Mouse (Mus musculus): ENCODE data around the gene Angptl3.

Gene Angptl3

DNA sequence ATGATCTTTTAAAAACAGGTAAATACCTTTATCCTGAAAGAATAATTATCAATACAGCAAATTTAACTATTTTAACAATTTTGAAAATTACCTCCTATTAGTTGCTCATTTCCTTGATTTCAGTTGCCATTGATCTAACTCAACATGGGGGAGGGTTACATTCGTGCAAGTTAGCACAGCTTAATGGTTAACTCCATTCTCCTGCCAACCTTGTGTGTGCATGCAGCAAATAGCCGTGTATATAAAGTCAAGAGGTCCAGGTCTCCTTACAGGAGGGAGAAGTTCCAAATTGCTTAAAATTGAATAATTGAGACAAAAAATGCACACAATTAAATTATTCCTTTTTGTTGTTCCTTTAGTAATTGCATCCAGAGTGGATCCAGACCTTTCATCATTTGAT lies at the start of gene Angptl3:
TSS of gene Angptl3 (plus strand) at position 269 of the 400 bp plus-strand sequence.
- no peak for DNase-seq (ENCODE audit: low spot score in 2 of 2)

DNA sequence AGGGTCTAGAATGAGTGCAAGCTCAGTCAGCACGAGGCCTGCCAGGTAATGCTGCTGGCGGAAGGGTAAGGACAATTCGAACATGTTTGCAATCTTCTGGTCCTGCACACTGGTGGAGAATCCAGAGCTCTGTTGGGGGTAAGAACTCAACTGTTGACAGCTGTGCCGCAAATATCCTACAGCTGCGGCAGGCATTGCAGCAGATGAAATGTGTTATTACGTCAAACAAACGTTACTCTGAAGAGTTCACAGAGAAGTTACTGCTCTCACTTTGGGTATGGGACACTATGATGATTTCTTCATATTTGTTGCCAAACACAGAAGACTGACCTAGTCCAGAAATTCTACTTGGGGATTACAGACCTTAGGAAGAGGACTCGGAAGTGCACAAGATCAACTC lies 46.1 kb upstream of the Angptl3 start:
- no peak for DNase-seq (ENCODE audit: low spot score in 2 of 2)

DNA sequence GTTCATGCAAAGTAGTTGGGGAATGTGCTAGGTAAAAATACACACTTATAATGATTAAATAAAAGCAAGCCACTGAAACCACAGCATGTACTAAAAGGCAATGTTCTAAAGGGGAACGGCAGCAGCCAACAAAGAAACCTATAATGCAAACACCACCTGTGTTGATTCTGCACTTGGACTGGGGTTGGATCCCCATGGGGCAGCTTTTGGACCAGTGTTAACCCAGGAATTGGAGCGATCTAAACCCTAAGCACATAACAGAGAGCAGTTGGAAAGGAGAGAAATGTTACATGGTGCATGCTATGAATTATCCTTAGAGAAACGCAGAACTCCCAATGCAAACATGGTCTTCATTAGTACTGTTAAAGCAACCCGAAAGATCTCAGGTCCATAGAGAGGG lies 37.3 kb upstream of the Angptl3 start:
- no peak for DNase-seq (ENCODE audit: low spot score in 2 of 2)

DNA sequence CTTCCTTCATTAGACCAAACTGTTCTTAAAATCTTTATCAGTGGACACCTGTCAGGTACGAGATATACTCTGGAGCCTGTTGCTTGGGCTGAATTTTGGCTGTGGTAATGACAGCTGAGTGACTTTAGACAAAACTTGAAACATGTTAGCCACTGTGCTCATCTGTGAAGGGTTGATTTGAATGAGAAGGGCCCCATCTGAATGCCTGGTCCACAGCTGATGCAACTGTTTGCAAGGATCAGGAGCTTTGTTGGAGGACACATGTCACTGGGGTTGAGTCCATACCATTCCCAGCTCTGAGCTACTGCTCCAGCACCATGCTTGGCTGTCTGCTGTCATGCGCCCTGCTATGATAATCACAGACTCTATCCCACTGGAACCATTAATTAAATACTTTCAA lies 25.2 kb upstream of the Angptl3 start:
- no peak for DNase-seq (ENCODE audit: low spot score in 2 of 2)

DNA sequence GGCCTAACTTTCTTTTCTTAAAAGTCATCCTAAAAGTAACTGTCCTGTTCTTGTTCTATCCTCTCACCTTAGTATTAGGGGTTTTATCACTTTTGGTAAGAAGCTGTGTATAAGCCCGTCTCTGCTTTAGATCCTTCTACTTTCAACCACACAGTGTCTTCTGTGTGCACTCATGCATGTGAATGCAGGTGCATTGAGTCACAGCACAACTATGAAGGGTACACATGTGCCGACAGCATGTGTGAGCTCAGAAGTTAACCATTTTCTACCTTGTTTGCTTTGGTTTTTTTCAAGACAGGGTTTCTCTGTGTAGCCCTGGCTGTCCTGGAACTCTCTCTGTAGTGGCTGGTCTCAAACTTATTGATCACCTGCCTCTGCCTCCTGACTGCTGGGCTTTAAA lies 24.4 kb upstream of the Angptl3 start:
- DNase-seq (ENCODE audit: low spot score in 2 of 2), result no peak

DNA sequence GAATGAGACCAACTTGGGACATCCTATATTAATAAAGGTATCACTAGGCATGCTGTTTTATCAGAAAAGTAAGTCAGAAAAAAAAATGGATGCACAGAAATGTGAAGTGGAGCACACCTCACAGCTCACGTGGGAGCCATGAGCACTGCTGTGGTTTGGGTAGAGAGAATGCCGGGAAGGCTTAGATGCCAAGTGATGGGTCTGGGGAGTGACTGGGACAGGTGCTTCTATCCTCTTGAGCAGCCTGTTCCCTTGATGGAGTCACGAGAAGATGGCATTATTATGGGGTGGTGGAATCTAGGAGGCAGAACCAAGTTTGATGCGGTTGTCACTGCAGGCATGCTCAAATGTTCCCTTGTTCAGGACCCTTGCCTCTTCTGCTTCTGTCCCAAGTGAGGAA lies 19.7 kb upstream of the Angptl3 start:
- DNase-seq (ENCODE audit: low spot score in 2 of 2), result no peak

DNA sequence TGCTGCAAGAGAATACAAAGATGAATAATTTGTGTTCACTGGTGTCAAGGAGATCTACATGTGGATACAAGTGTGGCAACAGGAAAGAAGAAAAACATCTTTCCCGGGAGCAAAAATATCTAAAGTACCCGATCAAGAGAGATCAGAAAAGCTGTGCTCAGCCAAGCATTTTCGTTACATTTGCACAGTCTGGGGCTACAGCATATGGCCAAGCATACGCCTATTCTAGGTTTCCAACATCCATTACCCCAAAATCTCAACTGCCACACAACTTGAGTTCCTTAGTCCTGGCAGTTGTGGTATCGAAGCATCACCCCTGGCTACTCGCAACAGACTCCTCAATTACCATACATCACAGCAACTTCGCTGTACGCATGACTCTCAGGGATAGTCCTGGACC lies 8.5 kb upstream of the Angptl3 start:
- DNase-seq (ENCODE audit: low spot score in 2 of 2), result no peak

DNA sequence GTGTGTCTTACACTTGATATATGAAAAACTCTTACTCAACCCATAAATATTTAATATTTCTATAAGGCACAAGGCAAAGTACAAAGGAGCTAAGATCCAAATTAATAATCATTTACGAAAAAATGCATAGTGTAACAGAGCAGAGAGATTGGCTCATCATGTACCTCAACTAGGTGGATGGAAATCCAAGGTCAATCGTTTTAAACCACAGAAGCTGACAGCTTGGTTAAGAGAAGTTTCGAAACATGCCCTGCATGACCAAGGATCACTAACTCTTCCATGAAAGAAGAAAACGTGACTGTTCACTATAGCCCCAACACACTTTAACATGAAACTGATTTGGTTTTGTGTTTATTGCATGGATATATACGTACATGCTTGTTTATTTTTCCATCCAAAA lies 2.4 kb upstream of the Angptl3 start:
- no peak for DNase-seq (ENCODE audit: low spot score in 2 of 2)

DNA sequence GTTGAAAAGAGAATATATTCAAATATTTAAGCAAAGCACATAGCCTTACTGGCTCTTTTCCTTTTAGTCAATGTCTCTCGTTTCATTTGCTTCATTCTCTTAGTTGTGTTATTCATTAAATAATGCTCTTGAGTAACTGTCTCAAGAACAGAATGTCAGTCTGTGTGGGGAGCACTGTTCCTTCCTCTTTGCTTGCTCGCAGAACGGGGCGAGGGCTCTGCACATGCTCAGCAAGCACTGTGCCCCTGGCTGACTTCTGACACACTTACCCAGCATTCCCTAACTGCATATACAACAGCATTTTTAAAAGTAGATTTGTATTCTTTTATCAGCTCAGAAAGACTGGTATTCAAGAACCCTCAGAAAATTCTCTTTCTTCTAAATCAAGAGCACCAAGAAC lies 2.2 kb downstream of the Angptl3 start:
- no peak for DNase-seq (ENCODE audit: low spot score in 2 of 2)

DNA sequence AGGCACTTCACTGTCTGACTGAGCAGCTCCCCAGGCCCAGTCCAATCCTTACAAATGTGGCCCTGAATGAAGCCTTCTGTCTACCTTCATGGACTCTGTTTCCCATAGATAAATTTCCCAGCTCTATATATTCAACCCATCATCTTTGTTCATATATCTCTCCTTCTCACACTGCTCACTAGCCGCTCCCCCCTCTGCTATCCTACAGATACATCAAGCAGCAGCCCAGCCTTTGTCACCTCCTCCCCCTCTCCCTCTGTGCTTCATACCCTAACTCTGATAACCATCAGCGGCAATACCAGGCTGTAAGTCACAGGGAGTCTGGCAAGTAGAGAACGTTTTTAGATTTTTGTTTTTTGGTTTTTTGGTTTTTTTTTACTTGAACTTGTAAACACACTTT lies 14.1 kb downstream of the Angptl3 start:
- no peak for DNase-seq (ENCODE audit: low spot score in 2 of 2)

DNA sequence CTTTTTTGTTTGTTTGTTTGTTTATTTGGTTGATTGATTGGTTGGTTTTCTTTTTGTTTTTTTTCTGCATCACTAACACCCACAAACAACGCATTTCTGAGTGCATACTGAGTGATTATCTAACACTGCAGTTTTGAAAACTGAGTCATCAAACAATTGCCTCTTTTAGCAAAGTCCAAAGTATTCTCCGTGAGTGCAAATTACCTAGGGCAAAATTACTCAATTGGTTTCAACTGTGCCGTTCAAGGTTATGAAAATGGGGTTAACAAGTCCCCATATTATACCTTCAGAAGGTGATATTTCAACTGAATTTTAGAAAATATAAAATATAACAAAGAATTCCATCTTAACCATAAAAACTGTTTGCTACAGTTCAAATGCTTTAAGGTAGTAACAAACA lies 15.7 kb downstream of the Angptl3 start:
- DNase-seq (ENCODE audit: low spot score in 2 of 2), result no peak

DNA sequence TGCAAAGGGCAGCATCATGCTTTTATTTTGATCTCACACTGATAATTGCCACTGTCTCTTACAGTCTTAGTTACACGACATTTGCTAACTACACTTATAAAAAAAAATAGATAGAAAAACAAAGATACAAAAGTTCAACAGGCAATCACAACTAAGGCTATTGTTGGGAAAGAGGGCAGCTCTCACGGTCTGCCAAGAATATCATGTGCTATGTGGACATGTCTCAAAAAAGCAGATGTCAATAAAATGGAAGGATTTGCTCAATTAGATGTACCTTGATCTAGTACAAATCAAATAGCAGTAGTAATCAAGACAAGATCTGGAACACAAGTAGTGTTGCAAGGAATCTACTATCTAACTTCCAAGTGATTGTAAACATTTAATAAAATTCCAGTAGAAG lies 17.8 kb downstream of the Angptl3 start:
- DNase-seq (ENCODE audit: low spot score in 2 of 2), result no peak

DNA sequence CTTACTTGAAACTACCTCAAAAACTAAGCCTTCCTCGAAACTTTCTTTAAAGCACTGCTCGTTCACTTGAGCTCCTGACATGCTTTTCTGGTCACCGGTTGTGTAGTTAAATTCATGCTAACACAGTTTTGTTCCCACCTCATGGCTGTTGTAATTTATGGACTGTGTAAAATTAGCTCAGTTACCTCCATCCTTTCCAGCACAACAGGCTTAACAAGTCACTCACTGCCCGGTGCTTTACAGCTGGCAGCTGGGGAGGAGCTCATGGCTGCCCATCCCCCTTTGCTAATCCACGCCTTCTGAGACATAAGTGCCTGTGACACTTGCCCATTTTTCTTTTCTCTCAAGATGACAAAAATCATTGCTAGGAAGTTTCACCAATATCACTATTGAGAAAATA lies 33.8 kb downstream of the Angptl3 start:
- no peak for DNase-seq (ENCODE audit: low spot score in 2 of 2)

DNA sequence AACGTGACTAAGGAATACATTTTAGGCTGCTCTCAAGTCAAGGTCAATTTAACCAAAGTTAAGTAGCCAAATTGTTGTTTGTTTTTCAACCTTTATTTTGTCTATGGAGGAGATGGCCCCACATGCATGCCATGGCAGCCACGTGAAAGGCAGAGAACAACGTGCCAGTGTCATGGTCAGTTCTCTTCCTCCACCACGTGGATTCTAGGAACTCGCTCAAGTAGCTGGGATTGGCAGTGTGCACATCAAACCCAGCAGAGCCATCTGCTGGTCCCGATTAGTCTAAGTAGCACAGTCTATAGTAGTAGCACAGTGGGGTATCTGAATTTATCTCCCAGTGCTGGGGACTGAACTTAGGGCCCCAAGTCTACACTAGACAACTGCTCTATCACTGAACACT lies 38.1 kb downstream of the Angptl3 start:
- no peak for DNase-seq (ENCODE audit: low spot score in 2 of 2)

DNA sequence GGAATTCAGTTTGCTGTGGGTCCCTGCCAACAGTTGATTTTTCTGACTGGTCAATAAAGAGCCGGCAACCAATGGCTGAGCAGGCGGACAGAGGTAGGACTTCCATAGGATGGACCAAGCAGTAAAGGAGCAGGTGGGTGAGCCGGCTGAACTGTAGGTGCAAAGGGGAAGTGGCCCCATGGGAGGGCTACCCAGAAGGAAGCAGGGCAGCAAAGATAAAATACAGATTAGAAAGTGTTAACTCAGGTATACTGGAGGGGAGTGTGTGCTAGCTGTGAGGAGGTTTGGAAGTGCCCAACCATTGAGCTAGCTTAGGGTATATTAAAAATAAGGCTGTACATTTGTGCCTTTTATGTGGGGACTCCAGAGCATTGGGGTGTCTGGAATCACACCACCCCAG lies 47.3 kb downstream of the Angptl3 start:
- DNase-seq (ENCODE audit: low spot score in 2 of 2), result no peak

DNA sequence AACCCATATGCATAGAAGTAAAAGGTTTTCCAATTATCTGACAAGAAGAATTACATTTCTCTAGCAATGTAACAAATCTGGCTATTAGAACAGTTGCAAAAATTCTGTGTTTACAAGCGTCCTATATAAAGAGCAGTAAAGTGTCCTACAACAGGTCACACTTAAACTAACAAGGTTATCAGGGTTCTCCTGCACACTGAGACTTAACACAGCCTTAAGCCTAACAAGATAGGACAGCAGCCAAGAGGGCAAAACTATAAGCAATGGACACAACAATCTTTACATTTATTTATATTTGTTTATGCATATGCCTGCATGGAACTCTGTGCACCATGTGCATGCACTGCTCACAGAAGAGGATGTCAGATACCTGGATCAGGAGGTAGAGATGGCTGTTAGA lies 50.4 kb downstream of the Angptl3 start:
- no peak for DNase-seq (ENCODE audit: low spot score in 2 of 2)

DNA sequence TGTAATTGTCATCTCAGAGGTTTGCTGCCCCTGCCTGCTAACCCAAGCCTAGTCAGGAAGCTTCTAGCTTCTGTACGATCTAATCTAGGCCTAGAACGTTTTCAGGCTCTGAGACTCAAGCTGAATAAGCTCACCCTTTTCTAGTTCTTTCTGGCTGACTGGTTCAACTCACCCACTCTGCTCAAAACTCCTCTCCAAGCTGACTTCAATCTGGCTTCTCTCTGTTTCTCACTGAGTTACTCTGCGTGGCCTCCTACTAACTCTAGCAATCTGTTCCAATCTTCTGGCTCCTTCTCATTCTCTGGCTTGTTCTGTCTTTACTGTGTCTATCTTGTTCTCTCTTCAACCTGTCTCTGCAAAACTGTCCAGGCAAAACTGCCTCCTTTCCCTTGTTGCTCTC lies 53.1 kb downstream of the Angptl3 start:
- no peak for DNase-seq (ENCODE audit: low spot score in 2 of 2)

DNA sequence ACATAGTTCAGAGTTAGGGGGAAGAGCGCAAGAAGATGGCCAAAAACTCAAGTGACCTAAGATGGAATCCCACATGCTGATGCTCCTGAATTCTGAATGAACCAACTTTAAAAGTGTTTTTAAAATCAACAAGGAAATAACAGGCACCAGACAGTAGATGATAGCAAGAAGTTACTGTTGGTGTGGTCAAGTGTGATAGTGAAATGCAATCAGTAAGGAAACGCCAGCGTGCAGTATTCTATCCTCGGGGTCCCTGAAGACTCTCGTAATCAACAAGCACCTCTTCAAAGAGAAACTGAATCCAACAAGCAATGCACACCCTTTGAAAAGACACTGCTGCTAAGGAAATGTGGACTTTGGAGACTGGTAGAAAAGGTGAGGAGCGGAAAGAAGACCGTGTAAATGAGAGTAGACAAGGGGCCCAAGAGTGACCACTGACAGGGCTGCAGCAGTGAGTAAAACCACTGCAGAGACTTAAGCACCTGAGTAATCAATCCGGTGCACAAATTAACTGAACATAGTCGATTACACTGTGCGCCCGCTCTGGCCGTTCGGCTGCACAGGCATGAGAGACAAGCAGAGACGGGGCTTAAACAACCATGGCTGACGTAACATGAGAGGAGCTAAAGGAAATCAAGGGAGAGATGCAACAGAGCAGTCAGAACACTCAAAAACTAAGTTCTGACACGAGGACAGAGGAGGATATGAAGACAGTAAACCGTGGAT lies 57.2 kb downstream of the Angptl3 start:
- DNase-seq (ENCODE audit: low spot score in 2 of 2), result no peak

DNA sequence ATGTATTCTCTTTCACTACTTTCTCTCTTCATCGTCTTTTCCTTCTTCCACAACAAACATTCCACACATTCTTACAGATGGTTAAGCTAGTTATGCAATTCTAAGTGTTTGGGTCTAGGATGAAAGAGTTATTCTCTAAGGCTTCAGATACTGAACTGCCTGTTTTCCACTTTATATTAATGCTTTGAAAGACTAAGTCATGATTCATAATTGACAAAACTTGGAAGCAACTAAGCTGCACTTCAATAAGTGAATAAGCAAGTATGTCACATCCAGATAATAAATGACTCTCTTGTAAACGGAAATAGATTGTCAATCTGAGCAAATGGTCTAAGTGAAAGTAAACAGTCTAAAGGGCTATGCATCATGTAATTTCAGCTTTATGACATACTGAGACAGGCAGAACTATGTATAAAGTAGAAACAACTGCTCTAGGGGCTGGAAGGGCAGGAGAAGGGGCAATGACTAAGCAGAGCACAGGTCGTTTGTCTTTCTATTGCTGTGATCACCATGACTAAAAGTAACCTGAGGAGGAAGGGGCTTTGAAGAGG lies 60.5 kb downstream of the Angptl3 start:
- no peak for DNase-seq (ENCODE audit: low spot score in 2 of 2)

DNA sequence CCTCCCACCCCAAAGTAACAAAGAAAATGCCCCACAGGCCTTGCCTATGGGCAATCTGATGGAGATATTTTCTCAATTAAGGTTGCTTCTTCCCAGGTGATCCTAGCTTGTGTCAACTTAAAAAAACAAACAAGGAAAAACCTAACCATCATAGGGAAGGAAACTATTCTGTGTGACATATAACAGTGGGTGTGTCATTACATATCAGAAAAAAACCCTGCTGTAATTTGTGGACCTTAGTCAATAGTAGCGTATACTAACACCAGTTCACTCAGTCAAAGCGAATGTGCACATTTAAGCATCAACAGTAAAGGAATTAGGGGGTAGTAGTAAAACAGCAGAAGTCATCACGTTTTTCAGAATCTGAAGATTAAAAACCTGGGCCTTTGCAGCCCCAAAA lies 61.0 kb downstream of the Angptl3 start:
- no peak for DNase-seq (ENCODE audit: low spot score in 2 of 2)
